Mouse (Mus musculus): ENCODE results near the gene Myo5a. TPM values are rescaled to one million over a fixed set of nuclear protein-coding genes. Genes with fewer than 3 reads are reported as not detected.
A peak's percentile ranks its signal among the peaks of the same experiment; 100 is the strongest.

The Myo5a gene
- polyA plus RNA-seq, 1 experiment from 2014 or later: 4.9 TPM

DNA sequence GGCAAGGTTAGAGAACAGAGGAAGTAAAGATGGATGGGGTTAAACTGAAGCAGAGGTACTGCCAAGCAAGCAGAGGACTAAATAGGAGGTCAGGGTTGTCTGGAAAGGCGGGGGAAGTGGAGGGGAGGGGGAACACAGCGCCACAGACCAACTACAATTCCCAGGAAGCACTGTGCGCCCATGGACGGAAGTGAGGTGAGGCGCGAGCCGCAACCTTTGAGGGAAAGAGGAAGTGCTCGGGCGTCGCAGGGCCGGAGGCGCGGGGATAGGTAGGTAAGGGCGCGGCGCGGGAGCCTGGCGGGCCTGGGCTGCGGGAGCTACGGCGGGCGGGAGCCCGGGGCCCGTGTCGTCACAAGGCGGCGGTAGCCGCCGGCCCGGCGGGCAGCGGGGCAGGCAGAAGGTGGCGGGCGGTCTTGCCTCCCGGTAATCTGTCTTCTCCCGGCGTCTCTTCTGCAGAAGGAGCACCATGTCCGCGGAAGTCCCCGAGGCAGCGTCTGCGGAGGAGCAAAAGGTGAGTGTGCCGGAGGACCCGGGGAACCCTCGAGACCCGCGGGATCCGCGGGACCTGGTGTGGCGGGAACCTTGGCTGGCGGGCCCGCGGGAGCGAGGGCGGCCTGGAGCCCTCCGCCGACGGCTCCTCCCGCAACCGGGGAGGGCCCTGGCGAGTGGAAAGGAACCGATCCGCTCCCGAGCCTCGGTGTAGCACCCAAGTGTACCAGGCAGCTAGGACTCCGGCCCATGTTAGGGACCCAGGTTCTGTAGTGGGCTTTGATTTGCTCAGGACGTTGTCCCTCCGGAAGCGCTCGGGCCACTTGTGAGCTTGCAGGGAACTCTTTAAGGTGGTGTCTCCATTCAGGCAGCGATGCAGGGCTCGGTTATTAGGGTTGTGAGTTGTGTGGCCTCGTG is 33.1 kb upstream of the Myo5a start, which contains the start of gene Arpp19:
Gene Arpp19, plus strand, starts transcription at position 164 of the 906 bp plus-strand sequence.
- Histone ChIP-seq H3K4me1 (ENCODE audit: control insufficient read depth, insufficient read depth, low read length) (peaks cover 15% of the 10 kb centered on the region), H3K9ac (ENCODE audit: low read depth, low read length) (peak within 1 kb of the TSS; percentile 93), H3K36me3 (ENCODE audit: control insufficient read depth, insufficient read depth, low read length) (no peaks in the 10 kb centered on the region), H3K4me3 (ENCODE audit: low read length) (peak within 1 kb of the TSS; percentile 87), H3K27me3 (replicated peaks; ENCODE audit: control insufficient read depth, insufficient read depth, low read length) (no peaks in the 10 kb centered on the region), H3K4me2 (ENCODE audit: low read depth, low read length) (peak within 1 kb of the TSS; percentile 62), H3K27ac (ENCODE audit: low read length) (peak within 1 kb of the TSS; percentile 75), H3K9me3 (ENCODE audit: control insufficient read depth, low read length) (no peaks in the 10 kb centered on the region)
- 0% methylated on average over 73 of the region's 73 CpGs for WGBS
- ATAC-seq: peak; percentile 95

DNA sequence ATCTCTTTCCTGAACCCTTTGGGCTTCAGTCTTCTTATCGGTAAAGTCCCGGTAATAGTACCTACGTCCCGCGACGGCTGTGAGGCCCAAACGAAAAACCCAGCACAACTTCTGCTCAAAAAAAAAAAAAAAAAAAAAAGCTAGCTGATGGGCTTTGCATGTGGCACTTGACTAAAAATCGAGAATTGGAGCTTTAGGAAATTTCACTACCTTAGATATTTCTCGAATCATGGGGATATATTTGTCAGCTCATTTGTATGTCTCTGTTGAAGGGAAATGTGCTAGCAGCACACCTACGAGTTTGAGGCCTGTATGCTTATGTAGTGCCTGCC is 32.5 kb upstream of the Myo5a start:
- H3K27ac ChIP-seq (ENCODE audit: low read length): peak overlapping the region; percentile 75
- H3K4me1 ChIP-seq (ENCODE audit: control insufficient read depth, insufficient read depth, low read length): peaks cover 14% of the 10 kb centered on the region
- H3K9me3 ChIP-seq (ENCODE audit: control insufficient read depth, low read length): no peaks in the 10 kb centered on the region
- under 1% methylated on average over 10 of the region's 10 CpGs for WGBS
- peak overlapping the region; percentile 87 for H3K4me3 ChIP-seq (ENCODE audit: low read length)
- H3K4me2 ChIP-seq (ENCODE audit: low read depth, low read length): peak overlapping the region; percentile 62
- ATAC-seq: no peak
- no peaks in the 10 kb centered on the region for H3K36me3 ChIP-seq (ENCODE audit: control insufficient read depth, insufficient read depth, low read length)
- peak overlapping the region; percentile 93 for H3K9ac ChIP-seq (ENCODE audit: low read depth, low read length)
- H3K27me3 ChIP-seq (replicated peaks; ENCODE audit: control insufficient read depth, insufficient read depth, low read length): no peaks in the 10 kb centered on the region

DNA sequence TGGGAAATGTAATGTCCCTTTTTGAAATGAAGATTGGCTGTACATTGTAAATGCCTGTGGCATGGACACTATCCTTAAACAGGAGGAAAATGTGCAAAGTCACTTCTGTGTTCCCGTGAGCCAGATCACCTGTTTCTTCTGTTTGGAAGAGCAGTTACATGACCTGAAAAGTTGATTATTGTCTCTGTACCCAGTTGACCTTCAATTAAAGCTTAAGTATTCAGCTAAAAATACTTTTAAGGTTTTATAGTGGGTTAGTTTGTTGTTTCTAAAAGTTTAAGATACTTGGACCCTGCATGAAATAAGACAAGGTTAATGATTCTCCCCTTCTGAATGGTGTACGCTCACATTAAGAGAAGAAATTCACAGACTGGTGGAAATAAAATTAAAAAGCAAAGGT is 30.2 kb upstream of the Myo5a start:
- Histone ChIP-seq H3K9ac (ENCODE audit: low read depth, low read length) (no peak overlapping the region), H3K9me3 (ENCODE audit: control insufficient read depth, low read length) (no peaks in the 10 kb centered on the region), H3K36me3 (ENCODE audit: control insufficient read depth, insufficient read depth, low read length) (no peaks in the 10 kb centered on the region), H3K4me2 (ENCODE audit: low read depth, low read length) (no peak overlapping the region), H3K27me3 (replicated peaks; ENCODE audit: control insufficient read depth, insufficient read depth, low read length) (no peaks in the 10 kb centered on the region), H3K4me3 (ENCODE audit: low read length) (no peak overlapping the region), H3K27ac (ENCODE audit: low read length) (no peak overlapping the region), H3K4me1 (ENCODE audit: control insufficient read depth, insufficient read depth, low read length) (peaks cover 11% of the 10 kb centered on the region; the same call in 1 of the 2 replicates)
- 64% methylated on average over 2 of the region's 2 CpGs for WGBS
- ATAC-seq: no peak

DNA sequence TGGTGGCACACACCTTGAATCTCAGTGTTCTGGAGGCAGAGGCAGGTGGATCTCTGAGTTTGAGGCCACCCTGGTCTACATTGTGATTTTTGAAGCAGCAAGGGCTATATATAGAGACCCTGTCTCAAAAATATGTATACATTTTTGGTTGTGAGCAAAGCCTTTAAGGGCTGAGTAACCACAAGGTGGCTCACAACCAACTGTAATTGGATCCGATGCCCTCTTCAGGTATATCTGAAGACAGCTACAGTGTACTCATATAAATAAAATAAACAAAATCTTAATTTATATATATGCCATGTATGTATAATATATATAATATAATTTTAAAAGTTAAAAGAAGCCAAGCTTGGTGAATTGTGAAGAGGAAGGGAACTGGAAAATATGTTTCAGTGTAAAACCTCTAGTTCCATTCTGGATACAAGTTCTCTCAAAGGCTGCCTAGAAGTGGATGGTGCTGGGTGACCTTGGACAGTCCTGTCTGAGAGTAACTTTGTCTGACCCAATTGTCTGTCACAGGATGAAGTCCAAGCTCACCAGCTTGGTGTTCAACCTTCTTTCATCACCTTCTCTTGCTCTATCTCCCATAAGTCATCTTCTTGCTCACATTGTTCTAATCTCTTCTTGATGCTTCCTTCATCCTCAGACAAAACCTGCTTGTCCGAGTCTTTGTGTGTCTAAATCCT is 28.8 kb upstream of the Myo5a start:
- Histone ChIP-seq H3K27me3 (replicated peaks; ENCODE audit: control insufficient read depth, insufficient read depth, low read length) (no peaks in the 10 kb centered on the region), H3K36me3 (ENCODE audit: control insufficient read depth, insufficient read depth, low read length) (no peaks in the 10 kb centered on the region), H3K4me3 (ENCODE audit: low read length) (no peak overlapping the region), H3K4me2 (ENCODE audit: low read depth, low read length) (no peak overlapping the region), H3K9ac (ENCODE audit: low read depth, low read length) (no peak overlapping the region), H3K27ac (ENCODE audit: low read length) (no peak overlapping the region), H3K4me1 (ENCODE audit: control insufficient read depth, insufficient read depth, low read length) (peaks cover 8% of the 10 kb centered on the region; the same call in 1 of the 2 replicates), H3K9me3 (ENCODE audit: control insufficient read depth, low read length) (no peaks in the 10 kb centered on the region)
- WGBS: 76% methylated on average over 2 of the region's 2 CpGs
- no peak for ATAC-seq

DNA sequence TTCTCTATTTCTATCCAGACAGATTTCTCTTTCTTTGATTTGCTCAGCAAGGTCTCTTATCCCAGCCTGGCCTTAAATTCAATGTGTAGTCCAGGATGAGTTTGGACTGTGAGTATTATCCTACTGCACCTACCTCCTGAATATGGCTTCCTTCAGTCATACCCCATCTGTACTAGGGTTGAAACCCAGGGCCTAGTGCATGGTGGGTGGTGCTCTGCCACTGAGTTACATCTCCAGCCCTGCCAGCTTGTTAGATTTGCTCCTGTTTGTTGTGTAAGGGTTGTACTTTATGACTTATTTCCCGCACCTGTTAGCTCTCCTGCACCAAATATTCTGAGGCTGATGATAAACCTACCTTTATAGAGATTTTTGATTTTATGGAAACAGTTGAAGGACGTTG is 27.6 kb upstream of the Myo5a start:
- no peaks in the 10 kb centered on the region for H3K9me3 ChIP-seq (ENCODE audit: control insufficient read depth, low read length)
- 85% methylated on average over 2 of the region's 2 CpGs for WGBS
- no peak overlapping the region for H3K9ac ChIP-seq (ENCODE audit: low read depth, low read length)
- H3K36me3 ChIP-seq (ENCODE audit: control insufficient read depth, insufficient read depth, low read length): no peaks in the 10 kb centered on the region
- no peak overlapping the region for H3K27ac ChIP-seq (ENCODE audit: low read length)
- H3K4me1 ChIP-seq (ENCODE audit: control insufficient read depth, insufficient read depth, low read length): peaks cover 8% of the 10 kb centered on the region; the same call in 1 of the 2 replicates
- no peak for ATAC-seq
- no peak overlapping the region for H3K4me2 ChIP-seq (ENCODE audit: low read depth, low read length)
- no peaks in the 10 kb centered on the region for H3K27me3 ChIP-seq (replicated peaks; ENCODE audit: control insufficient read depth, insufficient read depth, low read length)
- H3K4me3 ChIP-seq (ENCODE audit: low read length): no peak overlapping the region

- H3K4me3 ChIP-seq (ENCODE audit: low read length): no peak overlapping the region
- no peaks in the 10 kb centered on the region for H3K27me3 ChIP-seq (replicated peaks; ENCODE audit: control insufficient read depth, insufficient read depth, low read length)
- ATAC-seq: no peak
- H3K9me3 ChIP-seq (ENCODE audit: control insufficient read depth, low read length): no peaks in the 10 kb centered on the region
- no peak overlapping the region for H3K9ac ChIP-seq (ENCODE audit: low read depth, low read length)
- H3K36me3 ChIP-seq (ENCODE audit: control insufficient read depth, insufficient read depth, low read length): no peaks in the 10 kb centered on the region
- H3K4me1 ChIP-seq (ENCODE audit: control insufficient read depth, insufficient read depth, low read length): peaks cover 8% of the 10 kb centered on the region
- H3K27ac ChIP-seq (ENCODE audit: low read length): no peak overlapping the region
- H3K4me2 ChIP-seq (ENCODE audit: low read depth, low read length): no peak overlapping the region
Observed at GRCm38 (mm10) chr9:75047079-75047478, 23.7 kb upstream of the Myo5a start.

DNA sequence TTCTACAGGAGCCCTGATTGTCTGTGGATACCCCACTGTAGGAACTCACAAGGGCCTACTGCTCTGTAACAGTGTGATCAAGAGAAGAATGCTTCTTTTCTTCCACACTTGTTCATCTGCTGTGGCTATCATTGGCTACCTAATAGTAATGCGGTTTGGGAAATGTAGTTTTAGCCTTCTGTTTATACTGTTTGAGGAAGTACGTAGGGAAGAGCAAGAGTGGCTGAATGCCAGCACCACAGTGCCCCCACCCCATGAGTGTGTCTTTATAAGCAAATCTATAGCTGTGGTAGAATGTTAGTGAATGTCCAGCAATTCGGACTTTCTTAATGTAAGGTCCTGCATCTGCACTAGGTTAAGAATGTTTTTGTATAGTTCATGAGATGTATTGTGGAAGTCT is 21.7 kb upstream of the Myo5a start:
- no peaks in the 10 kb centered on the region for H3K9me3 ChIP-seq (ENCODE audit: control insufficient read depth, low read length)
- H3K4me3 ChIP-seq (ENCODE audit: low read length): no peak overlapping the region
- no peaks in the 10 kb centered on the region for H3K36me3 ChIP-seq (ENCODE audit: control insufficient read depth, insufficient read depth, low read length)
- 55% methylated on average over 3 of the region's 3 CpGs for WGBS
- ATAC-seq: no peak
- H3K27me3 ChIP-seq (replicated peaks; ENCODE audit: control insufficient read depth, insufficient read depth, low read length): no peaks in the 10 kb centered on the region
- H3K9ac ChIP-seq (ENCODE audit: low read depth, low read length): no peak overlapping the region
- H3K27ac ChIP-seq (ENCODE audit: low read length): no peak overlapping the region
- H3K4me1 ChIP-seq (ENCODE audit: control insufficient read depth, insufficient read depth, low read length): peaks cover 8% of the 10 kb centered on the region
- H3K4me2 ChIP-seq (ENCODE audit: low read depth, low read length): no peak overlapping the region

- Histone ChIP-seq H3K4me3 (ENCODE audit: low read length) (no peak overlapping the region), H3K36me3 (ENCODE audit: control insufficient read depth, insufficient read depth, low read length) (no peaks in the 10 kb centered on the region), H3K4me1 (ENCODE audit: control insufficient read depth, insufficient read depth, low read length) (peaks cover 8% of the 10 kb centered on the region), H3K4me2 (ENCODE audit: low read depth, low read length) (no peak overlapping the region), H3K9ac (ENCODE audit: low read depth, low read length) (no peak overlapping the region), H3K27me3 (replicated peaks; ENCODE audit: control insufficient read depth, insufficient read depth, low read length) (no peaks in the 10 kb centered on the region), H3K9me3 (ENCODE audit: control insufficient read depth, low read length) (no peaks in the 10 kb centered on the region), H3K27ac (ENCODE audit: low read length) (no peak overlapping the region)
- 33% methylated on average over 3 of the region's 3 CpGs for WGBS
- ATAC-seq: peak; percentile 71
Observed at GRCm38 (mm10) chr9:75050003-75050402, 20.8 kb upstream of the Myo5a start.

- 81% methylated on average over 4 of the region's 4 CpGs for WGBS
- H3K4me3 ChIP-seq (ENCODE audit: low read length): no peak overlapping the region
- no peak for ATAC-seq
Observed at GRCm38 (mm10) chr9:75051841-75052240, 19.0 kb upstream of the Myo5a start.

More at GRCm38 (mm10) chr9:75051841-75052240, 19.0 kb upstream of the Myo5a start:
- no peak overlapping the region for H3K4me2 ChIP-seq (ENCODE audit: low read depth, low read length)
- H3K4me1 ChIP-seq (ENCODE audit: control insufficient read depth, insufficient read depth, low read length): peaks cover 8% of the 10 kb centered on the region
- no peaks in the 10 kb centered on the region for H3K27me3 ChIP-seq (replicated peaks; ENCODE audit: control insufficient read depth, insufficient read depth, low read length)
- H3K27ac ChIP-seq (ENCODE audit: low read length): no peak overlapping the region
- no peak overlapping the region for H3K9ac ChIP-seq (ENCODE audit: low read depth, low read length)
- no peaks in the 10 kb centered on the region; the same call in 1 of the 2 replicates for H3K36me3 ChIP-seq (ENCODE audit: control insufficient read depth, insufficient read depth, low read length)
- no peaks in the 10 kb centered on the region for H3K9me3 ChIP-seq (ENCODE audit: control insufficient read depth, low read length)

Measured in intestine, embryonic 16.5 days (tissue).